Mouse (Mus musculus): ENCODE results near the gene D6Wsu163e. TPM values are rescaled to one million over a fixed set of nuclear protein-coding genes. Genes with fewer than 3 reads are reported as not detected.

The D6Wsu163e gene
- polyA plus RNA-seq, 1 experiment from 2014 or later: 36.6 TPM

GRCm38 (mm10) chr6:127024836-127025235, 85.1 kb downstream of the D6Wsu163e start:
- Histone ChIP-seq H3K4me2 (ENCODE audit: low read length) (no peak overlapping the region), H3K9ac (replicated peaks; ENCODE audit: low read depth, low read length) (no peak overlapping the region), H3K4me3 (replicated peaks; ENCODE audit: low read length) (no peak overlapping the region), H3K27me3 (replicated peaks; ENCODE audit: control insufficient read depth, insufficient read depth, low read length) (no peaks in the 10 kb centered on the region), H3K27ac (ENCODE audit: low read length) (no peak overlapping the region), H3K36me3 (ENCODE audit: control insufficient read depth, insufficient read depth) (no peaks in the 10 kb centered on the region), H3K9me3 (ENCODE audit: control insufficient read depth, low read length) (no peaks in the 10 kb centered on the region), H3K4me1 (replicated peaks; ENCODE audit: control insufficient read depth, insufficient read depth, low read length) (0 out of 2 replicates have a peak, but pooled peaks cover 2% of the 10 kb centered on the region)
- 78% methylated on average over 7 of the region's 7 CpGs for WGBS
- no peak for ATAC-seq

Other genes with a start within 250 kb of the D6Wsu163e start
- gene Kcna6, start 199.3 kb upstream of the D6Wsu163e start, polyA plus RNA-seq (2015; fragmentation: Nextera tagmentation; extraction: Ambion mirVana): 14.2 and 16.8 TPM in 2 replicates
- gene Ndufa9, start 90.8 kb upstream of the D6Wsu163e start, polyA plus RNA-seq (2015; fragmentation: Nextera tagmentation; extraction: Ambion mirVana): 177 and 190 TPM in 2 replicates
- 0.06 TPM in 1 of 2 replicates, not detected in the other for gene Akap3, start 86.9 kb upstream of the D6Wsu163e start, polyA plus RNA-seq (2015; fragmentation: Nextera tagmentation; extraction: Ambion mirVana)
- gene Dyrk4, start 18.1 kb upstream of the D6Wsu163e start, polyA plus RNA-seq (2015; fragmentation: Nextera tagmentation; extraction: Ambion mirVana): 0.11 TPM in 1 of 2 replicates, not detected in the other
- 29.5 and 29.9 TPM in 2 replicates for gene Rad51ap1, start 375 bp upstream of the D6Wsu163e start, polyA plus RNA-seq (2015; fragmentation: Nextera tagmentation; extraction: Ambion mirVana)
- not detected in 2 replicates for gene Fgf6, start 75.6 kb downstream of the D6Wsu163e start, polyA plus RNA-seq (2015; fragmentation: Nextera tagmentation; extraction: Ambion mirVana)
- 0.19 TPM in 1 of 2 replicates, not detected in the other for gene Fgf23, start 132.9 kb downstream of the D6Wsu163e start, polyA plus RNA-seq (2015; fragmentation: Nextera tagmentation; extraction: Ambion mirVana)
- 8.2 and 9.2 TPM in 2 replicates for gene Tigar, start 169.6 kb downstream of the D6Wsu163e start, polyA plus RNA-seq (2015; fragmentation: Nextera tagmentation; extraction: Ambion mirVana)
- 1,169 and 1,368 TPM in 2 replicates for gene Ccnd2, start 212.2 kb downstream of the D6Wsu163e start, polyA plus RNA-seq (2015; fragmentation: Nextera tagmentation; extraction: Ambion mirVana)

All from forebrain, embryonic 16.5 days (tissue).